Mouse (Mus musculus) liver (tissue): Measurements from ENCODE around the gene Suclg2.

Source experiments
- DNase-seq: peaks from one replicate; pipeline ENCODE4 v3.0.0-alpha.2; 2020; ENCODE audit warnings: mixed read lengths

Suclg2 gene

GRCm38 (mm10) chr6:95718031-95718968 is at the start of gene Suclg2:
TSS of gene Suclg2 (minus strand) at chr6:95718800.
- DNase-seq, result peak; percentile 93

- DNase-seq, result peak; percentile 5
These were observed 48.0 kb upstream of the Suclg2 start for GRCm38 (mm10) chr6:95766566-95766965.

- no peak for DNase-seq
These were observed 41.1 kb upstream of the Suclg2 start for GRCm38 (mm10) chr6:95759558-95760172.

- DNase-seq, result no peak
These were observed 23.8 kb upstream of the Suclg2 start for GRCm38 (mm10) chr6:95742378-95742777.

GRCm38 (mm10) chr6:95731570-95732367 is 13.2 kb upstream of the Suclg2 start:
- no peak for DNase-seq

- no peak for DNase-seq
These were observed 10.8 kb upstream of the Suclg2 start for GRCm38 (mm10) chr6:95729399-95729798.

GRCm38 (mm10) chr6:95725281-95725680 is 6.7 kb upstream of the Suclg2 start:
- DNase-seq, result no peak

GRCm38 (mm10) chr6:95723361-95723760 is 4.8 kb upstream of the Suclg2 start:
- no peak for DNase-seq

GRCm38 (mm10) chr6:95719791-95720190 is 1.2 kb upstream of the Suclg2 start:
- DNase-seq, result no peak

- DNase-seq, result no peak
These were observed 351 bp upstream of the Suclg2 start for GRCm38 (mm10) chr6:95718969-95719333.

GRCm38 (mm10) chr6:95717071-95717470 is 1.5 kb downstream of the Suclg2 start:
- DNase-seq, result no peak

GRCm38 (mm10) chr6:95716476-95716875 is 2.1 kb downstream of the Suclg2 start:
- no peak for DNase-seq

GRCm38 (mm10) chr6:95713245-95713644 is 5.4 kb downstream of the Suclg2 start:
- no peak for DNase-seq

GRCm38 (mm10) chr6:95712081-95712480 is 6.5 kb downstream of the Suclg2 start:
- no peak for DNase-seq

GRCm38 (mm10) chr6:95711671-95712070 is 6.9 kb downstream of the Suclg2 start:
- DNase-seq, result no peak

- DNase-seq, result no peak
These were observed 7.7 kb downstream of the Suclg2 start for GRCm38 (mm10) chr6:95710886-95711285.

GRCm38 (mm10) chr6:95709531-95709930 is 9.1 kb downstream of the Suclg2 start:
- no peak for DNase-seq

- DNase-seq, result no peak
These were observed 9.5 kb downstream of the Suclg2 start for GRCm38 (mm10) chr6:95709106-95709505.

- DNase-seq, result no peak
These were observed 14.0 kb downstream of the Suclg2 start for GRCm38 (mm10) chr6:95704626-95705025.

- no peak for DNase-seq
These were observed 16.4 kb downstream of the Suclg2 start for GRCm38 (mm10) chr6:95702200-95702599.

GRCm38 (mm10) chr6:95701786-95702185 is 16.8 kb downstream of the Suclg2 start:
- no peak for DNase-seq

- DNase-seq, result no peak
These were observed 17.5 kb downstream of the Suclg2 start for GRCm38 (mm10) chr6:95700981-95701610.

- no peak for DNase-seq
These were observed 18.4 kb downstream of the Suclg2 start for GRCm38 (mm10) chr6:95700191-95700590.
